Mouse (Mus musculus): ENCODE measurements around the gene Stt3b.

The Stt3b gene

DNA sequence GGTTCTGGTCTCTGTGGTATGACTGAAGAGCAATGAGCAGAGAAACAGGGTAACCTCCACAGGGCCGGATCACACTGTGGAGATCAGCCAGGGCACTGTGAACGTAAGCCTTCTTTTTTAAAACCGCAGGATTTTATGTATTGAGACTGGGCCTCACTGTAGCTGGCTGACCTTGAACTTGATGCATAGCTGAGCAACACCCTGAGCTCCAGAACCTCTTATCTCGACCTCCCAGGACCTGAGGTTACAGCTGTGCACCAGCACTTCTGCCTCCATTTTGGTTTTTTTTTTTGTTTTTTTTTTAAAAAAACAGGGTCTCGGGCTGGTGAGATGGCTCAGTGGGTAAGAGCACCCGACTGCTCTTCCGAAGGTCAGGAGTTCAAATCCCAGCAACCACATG, 100.5 kb downstream of the Stt3b start:
- no peak for DNase-seq

DNA sequence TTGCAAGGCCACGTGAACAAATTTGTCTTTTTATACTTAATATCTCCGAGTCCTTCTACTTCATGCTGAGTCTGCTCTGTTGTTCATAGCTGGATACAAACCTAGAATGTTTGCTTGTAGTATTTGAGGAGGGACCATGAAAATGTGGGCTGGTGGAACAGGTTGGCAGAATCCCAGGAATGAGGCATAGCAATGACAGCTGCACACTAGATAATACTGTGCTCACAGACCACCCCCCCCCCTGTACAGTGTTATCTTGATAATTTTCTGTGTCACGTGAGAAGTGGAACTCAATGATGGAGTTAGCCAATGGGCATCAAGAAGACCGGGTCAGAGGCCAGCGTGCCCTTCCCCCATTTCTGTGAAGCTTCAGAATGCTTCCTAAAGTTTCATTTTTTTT, 104.0 kb downstream of the Stt3b start:
- DNase-seq = no peak

DNA sequence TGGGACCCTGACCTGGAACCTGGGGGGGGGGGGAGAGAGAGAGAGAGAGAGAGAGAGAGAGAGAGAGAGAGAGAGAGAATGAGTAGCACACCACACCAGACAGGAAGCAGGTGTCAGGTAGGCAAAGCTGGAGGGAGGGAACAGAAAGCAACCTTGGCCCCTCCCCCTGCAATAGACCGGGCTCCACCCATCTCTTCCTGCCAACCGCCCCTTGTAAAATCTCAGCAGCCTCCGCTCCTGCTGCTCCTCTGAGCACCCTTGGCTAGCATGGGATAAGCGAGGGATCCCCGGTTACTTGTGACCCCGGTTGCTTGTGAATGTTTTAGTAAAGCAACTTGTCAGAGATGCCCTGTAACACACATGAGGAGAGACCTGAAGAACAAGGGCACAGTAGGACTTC, 104.7 kb downstream of the Stt3b start:
- peak; percentile 13 for DNase-seq

DNA sequence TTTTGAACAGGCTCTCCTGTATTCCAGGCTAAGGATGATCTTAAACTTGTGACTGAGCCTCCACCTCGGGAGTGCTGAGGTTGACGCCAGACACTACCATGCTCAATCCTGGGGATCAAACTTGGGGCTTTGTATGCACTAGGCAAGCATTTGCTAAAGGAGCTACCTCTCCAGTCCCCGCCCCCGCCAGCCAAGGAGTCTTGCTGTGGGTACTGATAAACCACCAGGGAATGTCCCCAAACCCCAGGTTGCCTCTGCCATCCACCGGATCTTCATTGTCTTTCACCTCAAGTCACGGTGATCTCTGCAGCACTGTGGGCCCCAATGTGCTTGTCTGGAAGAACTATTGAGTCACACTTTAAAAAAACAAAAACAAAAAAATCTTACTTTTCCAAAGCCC, 107.1 kb downstream of the Stt3b start:
- DNase-seq = no peak

DNA sequence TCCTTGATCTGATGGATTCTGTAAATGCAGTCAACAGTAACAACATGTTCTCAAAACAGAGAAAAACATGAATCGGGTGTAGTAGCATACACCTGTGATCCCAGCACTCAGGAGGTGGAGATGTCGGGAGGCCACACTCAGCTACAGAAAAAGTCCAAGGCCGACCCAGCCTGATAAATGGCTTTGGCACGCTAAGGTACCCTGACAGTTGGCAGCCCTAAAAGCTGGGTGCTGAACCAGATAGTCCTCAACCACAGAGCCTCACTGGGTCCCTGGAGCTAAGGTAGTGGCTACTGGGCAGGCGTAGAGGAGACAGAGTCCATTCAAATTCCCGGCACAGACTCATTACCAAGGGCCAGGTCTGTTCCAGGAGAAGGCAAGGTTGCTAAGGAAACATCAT, 109.0 kb downstream of the Stt3b start:
- DNase-seq = no peak

DNA sequence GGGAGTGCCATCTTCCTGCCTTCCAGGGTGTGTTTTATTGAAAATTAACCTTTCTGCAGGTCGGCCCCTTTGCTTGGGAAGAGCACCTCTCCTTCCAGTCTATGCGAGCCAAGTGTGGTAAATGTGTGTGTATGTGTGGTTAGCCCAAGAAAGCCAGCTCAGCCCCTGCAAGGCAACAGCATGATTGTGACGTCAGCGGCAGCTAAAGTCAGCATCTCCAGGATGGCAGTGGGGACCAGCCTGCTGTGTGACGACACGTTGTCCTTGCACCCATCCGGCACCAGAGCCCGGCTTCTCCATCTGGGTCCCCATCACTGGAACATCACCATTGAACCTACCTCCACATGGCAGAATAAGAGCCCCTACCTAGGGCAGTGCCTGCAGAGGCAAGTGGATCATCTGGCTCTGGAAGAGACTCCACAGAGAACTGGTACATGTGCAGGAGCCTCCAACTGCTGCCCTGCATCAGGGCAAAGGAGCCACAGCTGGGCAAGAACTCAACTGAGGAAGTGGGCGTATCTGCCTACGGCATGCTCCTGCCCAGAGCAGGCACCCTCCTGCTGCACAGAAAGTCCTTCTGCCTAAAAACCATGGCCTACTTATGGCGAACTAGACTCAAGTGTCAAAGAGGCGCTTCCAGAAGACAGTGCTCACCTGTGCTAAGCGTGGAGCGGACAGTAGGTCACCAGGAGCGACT, 109.9 kb downstream of the Stt3b start:
- DNase-seq = no peak

DNA sequence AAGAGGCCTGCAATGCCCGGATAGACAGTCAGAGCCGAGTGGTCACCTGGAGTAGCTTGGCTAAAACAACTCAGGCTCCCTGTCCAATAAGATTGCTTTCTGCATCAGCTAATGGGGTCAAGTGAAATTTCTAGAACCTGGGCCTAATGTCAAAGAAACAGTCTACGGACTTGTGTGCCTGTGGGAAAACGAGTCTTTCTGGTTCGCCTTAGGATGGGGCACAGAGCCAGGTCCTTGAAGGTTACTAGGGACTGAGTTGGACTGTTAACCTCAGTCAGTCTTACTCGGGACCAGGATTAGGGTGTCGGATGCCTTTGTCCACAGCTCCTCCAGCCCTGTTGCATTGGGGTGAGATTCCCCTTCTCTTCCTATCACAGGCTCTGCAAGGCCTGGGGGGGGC, 113.1 kb downstream of the Stt3b start:
- peak; percentile 10 for DNase-seq

DNA sequence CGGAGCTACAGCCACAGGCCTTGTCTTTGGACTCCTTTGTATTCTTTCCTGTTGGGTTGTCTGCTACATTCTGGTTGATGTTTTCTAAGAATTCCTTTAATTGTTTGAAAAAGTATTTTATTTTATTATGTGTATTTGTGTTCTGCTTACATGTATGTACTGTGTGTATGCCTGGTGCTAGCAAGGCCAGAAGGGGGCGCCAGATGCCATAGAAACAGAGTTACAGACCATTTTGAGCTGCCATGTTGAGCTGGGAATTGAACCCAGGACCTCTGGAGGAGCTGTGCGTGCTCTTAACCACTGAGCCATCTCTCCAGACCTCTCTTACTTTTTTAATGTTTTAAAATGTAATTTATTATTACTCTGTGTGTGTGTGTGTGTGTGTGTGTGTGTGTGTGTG, 117.3 kb downstream of the Stt3b start:
- no peak for DNase-seq
